Comparison of ENCODE assay signal across 8 mouse cellular contexts in the genomic region with DNA sequence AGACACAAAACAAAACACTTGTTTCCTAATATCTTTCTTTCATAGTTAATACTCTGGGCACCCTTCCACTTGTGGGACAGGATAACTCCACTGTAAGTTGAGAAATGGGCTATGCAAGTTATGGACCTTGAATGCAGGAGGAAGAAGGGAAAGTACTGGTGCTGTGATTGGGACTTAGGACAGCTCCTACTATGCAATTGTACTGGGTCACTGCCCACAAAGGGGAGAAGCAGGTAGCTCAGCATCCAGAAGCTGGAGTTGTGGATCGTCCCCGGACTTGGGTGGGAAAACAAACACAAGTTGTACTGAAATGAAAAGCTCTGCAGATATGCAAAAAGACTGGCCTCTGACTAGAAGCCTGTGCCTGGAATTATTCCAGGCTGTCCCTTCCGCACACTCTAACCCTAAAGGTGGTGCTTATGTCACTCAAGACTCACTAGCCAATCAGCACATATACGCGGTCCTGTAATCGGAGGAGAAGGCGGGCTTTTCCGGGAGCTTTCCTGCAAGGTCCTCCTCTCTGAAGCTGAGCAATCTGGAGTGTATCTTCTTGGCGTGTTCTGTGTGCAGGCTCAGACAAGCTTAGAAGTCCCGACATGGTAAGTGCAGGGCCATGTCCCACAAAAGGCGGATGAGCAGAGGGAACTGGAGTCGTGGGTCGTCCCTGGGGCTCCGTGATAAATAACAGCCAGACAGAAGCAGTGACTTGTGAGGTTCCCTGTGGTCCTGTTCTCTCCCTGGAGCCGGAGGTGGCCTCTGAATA. TPM values are rescaled to one million over a fixed set of nuclear protein-coding genes. Genes with fewer than 3 reads are reported as not detected.
DNase-seq lines count a peak whose midpoint lies in the region; ATAC-seq and TF ChIP-seq lines count a peak whose summit lies in the region.
"Not testable (repeated sequence)": the region's sequence is repeated elsewhere in the genome, so short reads cannot be mapped to it uniquely, and the experiment has no call there.

A gene (plus strand): TSS at position 474 of the 763 bp plus-strand sequence.

- WGBS in embryonic facial prominence, embryonic 11.5 days, result 0% methylated on average over 15 of the region's 15 CpGs
- under 1% methylated on average over 15 of the region's 15 CpGs for WGBS in intestine, postnatal 0 days

- H3K9me3 ChIP-seq in embryonic facial prominence, embryonic 11.5 days (replicated peaks; ENCODE audit: control insufficient read depth, low read length); intestine, postnatal 0 days (ENCODE audit: control insufficient read depth): not testable (repeated sequence)

- H3K4me2 ChIP-seq in embryonic facial prominence, embryonic 11.5 days (ENCODE audit: low read depth, low read length), result peak within 1 kb of the TSS; percentile 29
- peak within 1 kb of the TSS; percentile 57 for H3K4me2 ChIP-seq in intestine, postnatal 0 days (replicated peaks; ENCODE audit: low read depth)

- not testable (repeated sequence) for H3K27me3 ChIP-seq in embryonic facial prominence, embryonic 11.5 days (ENCODE audit: control insufficient read depth, insufficient read depth, low read length); intestine, postnatal 0 days (replicated peaks; ENCODE audit: control insufficient read depth, insufficient read depth, low read length)

- DNase-seq in adrenal gland, adult 2 months, result peak; percentile 90
- peak; percentile 57 for DNase-seq in embryonic facial prominence, embryonic 11.5 days (ENCODE audit: low spot score)
- DNase-seq in heart, adult 11 months, result peak; percentile 99
- DNase-seq in left cerebral cortex, postnatal 25 days (ENCODE audit: low spot score in 2 of 2), result peak; percentile 79 to 94
- DNase-seq in right cerebral cortex, postnatal 14 days, result peak; percentile 69
- peak; percentile 75 to 77 for DNase-seq in urinary bladder, postnatal 4 days (ENCODE audit: low spot score in 2 of 2)

- peak; percentile 100 for ATAC-seq in embryonic facial prominence, embryonic 11.5 days (replicated peaks; ENCODE audit: insufficient number of reproducible peaks, low FRiP score, low TSS enrichment, low read depth)
- ATAC-seq in intestine, postnatal 0 days, result peak; percentile 99
- peak; percentile 100 for ATAC-seq in megakaryocyte-erythroid progenitor cell, adult 5-6 weeks (replicated peaks; ENCODE audit: low FRiP score, low TSS enrichment, poor library complexity, severe bottlenecking)

- not testable (repeated sequence) for TF ChIP-seq CTCF in intestine, postnatal 0 days (IDR thresholded peaks at IDR 0.05; ENCODE audit: low read depth)

- H3K36me3 ChIP-seq in embryonic facial prominence, embryonic 11.5 days (replicated peaks; ENCODE audit: control insufficient read depth, insufficient read depth, low read depth, low read length); intestine, postnatal 0 days (ENCODE audit: control insufficient read depth, insufficient read depth): not testable (repeated sequence)

- H3K9ac ChIP-seq in embryonic facial prominence, embryonic 11.5 days (replicated peaks; ENCODE audit: low read length), result peak within 1 kb of the TSS; percentile 55
- not testable (repeated sequence) for H3K9ac ChIP-seq in intestine, postnatal 0 days (ENCODE audit: low read depth, low read length)

- H3K4me1 ChIP-seq in embryonic facial prominence, embryonic 11.5 days (ENCODE audit: control insufficient read depth, insufficient read depth, low read length); intestine, postnatal 0 days (replicated peaks; ENCODE audit: control insufficient read depth, insufficient read depth, low read length): not testable (repeated sequence)

- not testable (repeated sequence) for H3K27ac ChIP-seq in embryonic facial prominence, embryonic 11.5 days (replicated peaks; ENCODE audit: low read depth, low read length); intestine, postnatal 0 days (ENCODE audit: low read depth, low read length)

- peak within 1 kb of the TSS; percentile 37 for H3K4me3 ChIP-seq in embryonic facial prominence, embryonic 11.5 days (ENCODE audit: low read depth, low read length)
- H3K4me3 ChIP-seq in intestine, postnatal 0 days (ENCODE audit: low read depth, low read length), result peak within 1 kb of the TSS; percentile 32

- intact Hi-C loops in left cerebral cortex, postnatal 25 days (cut with DNase I), result loop anchor here (5.0 kb wide), 1 partner anchor 235 kb away; a partner anchor contains a TSS

RNA-seq across cellular contexts. Expression of the gene that starts here (rescaled TPM):
- 1 to 10 TPM; 5.5 to 8.7 TPM for total RNA-seq in adrenal gland, adult 2 months (2021)
- polyA plus RNA-seq in adrenal gland, adult 2 months (2012; rRNA removed), result 0.08 and 0.13 TPM in 2 replicates
- polyA plus RNA-seq in embryonic facial prominence, embryonic 11.5 days (2014; fragmentation: Nextera tagmentation; extraction: Ambion mirVana), result 9.4 and 11.0 TPM in 2 replicates
- polyA plus RNA-seq in intestine, postnatal 0 days (2015; fragmentation: Nextera tagmentation; extraction: Ambion mirVana), result 1.4 and 1.7 TPM in 2 replicates
- 10 to 100 TPM in 1 of 2 experiments, 1 to 10 TPM in 1; 9.2 to 10.4 TPM for total RNA-seq in left cerebral cortex, postnatal 25 days (2021)
- total RNA-seq in megakaryocyte-erythroid progenitor cell, adult 5-6 weeks (2014; fragmentation: Nextera tagmentation), result 2.5 TPM in 1 of 2 replicates, not detected in the other
- total RNA-seq in megakaryocyte-erythroid progenitor cell, adult 5-6 weeks (2017), result 0.52 and 2.1 TPM in 2 replicates
